Mouse (Mus musculus): ENCODE measurements at regions not wholly inside any gene's neighbourhood (a gene's known extent, or its start where the extent isn't known, plus 50 kb on each side); places are given as distances from the start of the nearest gene placed in this dataset.

DNA sequence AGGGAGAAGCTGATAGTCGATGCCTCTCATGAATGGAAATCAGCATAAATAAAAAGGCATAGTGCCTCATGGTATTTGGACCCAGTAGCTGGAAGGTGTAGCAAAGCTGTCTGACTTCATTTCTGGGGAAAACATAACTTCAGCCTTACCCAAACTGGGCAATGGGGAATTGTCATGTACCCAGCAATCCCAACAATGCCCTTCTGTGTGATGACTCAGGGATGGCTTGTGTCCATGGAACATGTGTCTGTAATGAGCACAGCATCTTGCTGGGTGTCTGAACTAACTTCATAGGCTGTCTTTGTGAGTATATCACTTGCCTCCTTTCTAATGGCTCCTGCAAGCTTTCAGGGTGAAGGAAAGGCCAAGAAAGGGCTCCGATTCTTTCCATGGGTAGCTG is 140.3 kb downstream of the Bod1 start:
- DNase-seq, result no peak

DNA sequence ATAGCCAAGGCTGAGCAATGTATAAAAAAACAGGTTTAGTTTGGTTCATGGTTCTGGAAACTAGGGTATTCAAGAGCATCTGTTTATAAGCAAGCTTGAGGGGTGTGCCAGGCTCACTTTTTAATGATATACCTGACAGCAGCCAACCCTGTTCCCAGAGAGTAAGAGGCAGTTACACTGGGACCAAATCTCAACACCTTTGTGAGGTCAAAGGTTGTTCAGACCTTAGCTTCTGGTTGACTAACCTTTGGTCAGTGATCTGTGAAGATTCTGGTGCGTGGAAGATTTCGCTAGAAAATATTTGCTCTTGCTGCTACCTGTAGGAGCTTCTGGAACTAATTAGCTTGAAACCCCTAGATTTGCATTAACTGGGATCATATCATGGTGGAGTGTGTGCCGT is 140.8 kb downstream of the Bod1 start:
- DNase-seq, result no peak

DNA sequence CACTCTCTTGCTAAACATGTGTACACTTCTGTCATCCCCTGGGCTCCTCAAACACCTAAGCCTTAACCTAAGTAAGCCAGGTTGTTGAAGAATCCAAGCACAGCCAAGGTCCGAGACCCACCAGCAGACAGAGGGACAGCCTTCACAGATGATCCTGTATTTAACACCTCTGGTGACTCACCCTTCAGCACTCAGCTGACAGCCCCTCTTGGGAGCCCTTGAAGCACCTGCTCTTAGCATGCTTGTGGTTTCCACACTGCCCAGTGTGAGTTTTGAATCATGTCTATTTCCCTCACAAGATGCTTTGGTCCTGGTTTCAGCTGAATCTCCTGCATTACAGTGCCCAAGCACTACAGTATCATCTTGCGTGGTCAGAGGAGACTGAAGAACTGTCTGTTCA is 142.0 kb downstream of the Bod1 start:
- no peak for DNase-seq

DNA sequence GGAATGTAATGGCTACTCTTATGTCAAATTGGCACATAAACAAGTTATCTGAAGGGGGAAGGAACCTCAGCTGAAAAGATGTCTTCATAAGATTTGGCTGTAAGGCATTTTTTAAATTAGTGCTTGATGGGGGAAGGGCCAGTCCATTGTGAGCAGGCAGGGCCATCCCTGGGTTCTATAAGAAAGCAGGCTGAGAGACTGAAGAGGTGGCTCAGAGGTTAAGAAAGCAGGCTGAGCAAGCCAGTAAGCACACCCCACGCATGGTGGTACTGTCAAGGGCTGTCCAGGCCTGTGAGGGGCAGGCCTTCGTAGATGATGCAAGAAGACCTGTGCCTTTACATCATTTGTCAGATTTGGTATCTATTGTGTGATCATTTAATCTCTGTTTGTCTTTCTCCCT is 147.0 kb downstream of the Bod1 start:
- no peak for DNase-seq

DNA sequence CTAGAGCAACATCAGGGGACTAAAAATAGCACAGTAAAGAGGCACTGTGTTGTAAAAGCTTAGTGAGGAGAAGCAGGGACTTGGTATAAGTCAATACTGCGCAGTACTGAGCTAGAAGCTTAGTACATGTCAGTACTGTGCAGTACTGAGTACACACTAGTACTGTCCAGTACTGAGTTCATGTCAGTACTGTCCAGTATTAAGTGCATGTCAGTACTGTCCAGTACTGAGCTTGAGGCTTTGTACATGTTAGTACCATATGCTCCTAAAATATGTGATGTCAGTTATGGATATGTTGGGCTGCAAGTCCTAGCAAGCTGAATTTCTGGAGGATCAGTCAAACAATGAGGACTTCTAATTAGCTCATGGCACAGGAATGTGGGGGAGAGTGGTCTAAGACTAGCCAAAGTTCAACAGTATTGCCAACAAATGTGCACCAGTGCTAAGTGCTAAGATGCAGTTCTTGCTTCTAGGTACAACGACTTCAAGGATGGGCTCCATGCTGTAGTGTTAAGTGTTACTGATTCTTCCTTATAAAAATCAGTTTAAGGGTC is 147.5 kb downstream of the Bod1 start:
- no peak for DNase-seq

DNA sequence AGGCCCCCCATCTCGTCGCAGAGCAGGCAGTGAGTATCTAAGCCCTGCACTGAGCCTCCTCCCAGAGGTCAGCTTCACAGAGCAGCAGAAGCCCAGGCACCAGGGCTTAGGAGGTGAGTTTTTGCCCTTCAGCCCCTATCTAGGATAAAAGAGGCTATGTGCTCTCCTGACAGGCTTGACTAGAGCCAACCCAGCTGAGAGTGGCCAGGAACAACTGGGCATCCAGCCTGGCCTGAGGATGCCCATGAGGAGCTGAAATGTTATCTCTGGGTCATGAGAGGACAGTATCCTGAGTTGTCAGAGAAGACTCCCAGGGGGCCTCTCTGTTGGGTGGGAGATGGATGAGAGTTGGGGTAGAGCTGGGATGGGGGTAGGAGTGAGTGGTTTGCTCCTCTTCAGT is 149.6 kb downstream of the Bod1 start:
- no peak for DNase-seq

DNA sequence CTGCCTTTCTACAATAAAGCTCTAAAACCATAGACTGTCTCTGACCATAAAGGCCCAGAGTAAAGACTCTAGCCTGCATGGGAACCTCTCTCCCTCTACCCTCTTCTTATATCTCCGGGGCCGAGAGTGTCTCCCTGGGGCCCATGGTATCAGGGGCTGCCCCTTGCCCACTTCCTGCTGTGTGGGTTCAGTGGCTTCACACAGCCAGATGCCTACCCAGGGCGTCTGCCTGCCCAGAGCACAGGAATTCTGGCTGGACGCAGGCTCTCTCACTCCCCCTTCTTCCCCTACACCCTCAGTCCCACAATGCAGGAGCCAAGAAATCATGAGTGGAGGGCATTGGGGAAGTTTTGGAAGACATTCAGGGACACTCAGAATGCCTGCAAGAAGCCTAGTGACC is 150.8 kb downstream of the Bod1 start:
- DNase-seq, result no peak

DNA sequence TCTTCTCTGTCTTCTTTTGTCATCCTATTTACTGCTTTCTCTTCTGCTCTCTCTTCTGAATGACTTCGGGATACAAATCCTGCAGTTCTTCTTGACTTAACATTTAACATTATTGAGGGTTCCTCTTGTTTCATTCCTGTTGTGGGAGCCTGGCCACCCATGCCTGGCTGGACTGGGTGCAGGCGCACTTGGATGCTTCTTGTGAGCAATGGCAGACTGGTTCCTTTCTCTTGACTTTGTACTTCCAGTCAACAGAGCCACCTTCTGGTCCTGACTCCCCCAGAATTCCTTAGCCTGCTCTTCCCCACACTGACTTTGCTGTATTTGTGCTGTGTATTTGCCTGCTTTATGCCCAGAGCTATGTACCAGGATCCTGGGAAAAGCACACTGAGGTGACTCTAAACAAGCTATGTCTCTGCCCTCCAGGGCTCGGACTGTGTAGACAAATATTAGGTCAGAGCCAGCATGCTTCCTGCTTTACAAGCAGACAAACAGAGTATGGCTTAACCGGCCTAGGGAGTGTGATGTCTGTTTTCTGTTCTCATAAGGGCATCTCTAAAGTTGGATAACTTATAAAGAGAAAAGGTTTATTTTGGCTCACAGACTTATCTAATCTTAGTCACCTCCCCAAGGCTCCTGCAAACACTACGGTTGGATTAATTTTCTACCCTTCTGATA is 133.5 kb upstream of the Stc2 start:
- DNase-seq, result no peak

DNA sequence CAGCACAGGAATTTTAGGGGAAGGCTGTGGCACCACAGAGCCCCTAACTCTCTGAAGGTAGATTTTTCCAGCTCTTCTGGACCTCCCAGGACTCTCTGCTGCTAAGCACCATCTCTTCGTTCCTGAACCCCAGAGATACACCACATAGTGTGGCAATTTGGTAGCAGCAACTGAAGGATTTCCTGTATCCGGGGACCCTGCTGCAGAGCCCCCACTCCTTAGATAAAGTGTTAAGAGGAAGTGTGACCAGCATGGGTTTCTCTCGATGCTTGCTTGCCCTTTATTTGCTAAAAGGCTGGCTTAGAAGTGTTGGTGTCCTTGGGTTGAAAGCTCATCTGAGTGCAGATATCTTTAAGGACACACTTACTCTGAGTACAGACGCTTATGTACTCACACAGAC is 115.6 kb upstream of the Stc2 start:
- DNase-seq, result no peak

DNA sequence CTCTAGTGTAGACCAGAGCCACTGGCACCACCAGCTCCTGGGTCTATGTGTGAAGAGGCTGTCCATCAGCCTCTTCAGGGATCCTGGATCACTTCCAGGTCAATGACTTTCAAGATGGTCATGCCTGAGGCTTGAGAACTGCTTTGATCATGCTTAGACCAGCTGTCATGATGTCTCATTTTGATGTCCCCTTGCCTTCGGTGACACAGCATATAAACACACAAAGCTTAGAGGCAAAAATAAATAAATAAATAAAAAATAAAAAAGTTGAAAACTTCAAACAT is 111.1 kb upstream of the Stc2 start:
- no peak for DNase-seq

DNA sequence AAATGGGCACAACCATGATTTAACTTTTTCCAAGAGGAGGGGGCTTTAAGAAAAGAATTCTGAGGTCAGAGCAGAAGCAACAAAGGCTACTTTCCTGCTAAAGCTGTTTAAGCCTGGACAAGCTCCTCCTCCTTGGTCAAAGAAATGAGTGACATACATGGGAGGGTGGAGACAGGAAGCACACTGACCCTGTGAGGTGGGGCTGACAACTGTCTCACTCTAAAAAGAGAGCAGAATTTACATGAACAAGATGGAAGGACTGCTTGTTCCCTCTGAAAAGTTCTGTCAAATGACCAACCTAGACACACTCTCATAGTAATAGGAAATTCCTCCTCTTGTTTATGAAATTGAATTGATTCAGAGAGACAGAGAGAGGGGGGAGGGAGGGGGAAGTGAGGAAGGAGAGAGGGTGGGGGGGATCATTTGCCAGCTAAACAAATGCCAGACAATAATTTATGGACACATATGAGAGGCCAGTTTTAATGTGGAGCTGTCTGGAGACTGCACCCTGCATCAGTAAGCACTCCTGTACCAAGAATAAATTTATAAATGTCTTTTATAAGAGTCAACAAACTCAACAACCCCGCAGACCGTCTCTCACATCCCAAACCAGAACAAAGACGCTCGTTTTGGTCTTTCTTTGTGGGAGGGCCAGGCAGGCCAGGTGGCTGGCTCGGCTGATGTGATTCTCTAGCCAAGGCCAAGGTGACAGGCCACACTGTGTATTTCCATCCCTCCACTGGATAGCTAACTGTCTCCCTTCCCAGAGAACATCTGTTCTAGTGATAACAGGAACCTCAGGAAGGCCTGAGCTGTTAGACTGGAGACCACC is 110.6 kb upstream of the Stc2 start:
- DNase-seq, result no peak

DNA sequence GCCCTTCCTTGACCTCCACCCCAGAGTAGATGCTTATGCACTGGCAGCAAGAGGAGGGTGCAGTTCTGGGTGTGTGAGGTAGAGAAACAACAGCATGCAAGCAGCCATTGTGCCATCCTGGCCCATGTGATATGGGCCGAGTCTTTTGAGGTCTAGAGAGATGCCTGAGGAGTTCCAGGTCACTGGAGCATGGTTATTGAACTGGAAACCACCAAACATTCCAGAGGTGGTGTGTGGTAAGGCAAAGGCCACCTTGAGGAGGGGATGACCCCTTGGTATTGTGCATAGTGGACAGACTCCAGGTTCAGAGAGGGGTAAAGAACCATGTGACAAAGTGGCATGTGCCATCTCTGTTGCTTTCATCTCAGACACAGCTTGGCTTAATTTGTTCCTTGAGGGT is 107.9 kb upstream of the Stc2 start:
- no peak for DNase-seq

DNA sequence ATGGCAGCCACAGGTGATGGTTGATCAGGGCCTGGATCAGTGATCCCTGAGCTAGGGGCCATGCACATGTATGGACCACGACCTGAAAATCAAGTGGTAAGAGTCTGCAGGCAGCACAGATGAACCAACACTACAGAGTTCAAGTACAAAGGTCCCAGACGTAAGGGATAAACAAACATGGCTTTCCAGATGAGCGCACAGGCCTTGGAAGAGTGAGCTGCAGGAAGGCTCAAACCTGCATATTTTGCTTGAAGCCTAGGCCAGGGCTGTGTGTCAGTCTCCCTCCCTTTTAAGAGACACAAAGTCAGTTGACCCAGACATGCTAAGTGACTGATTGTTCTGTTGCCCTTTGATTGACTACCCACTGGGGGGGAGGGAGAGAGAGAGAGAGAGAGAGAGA is 107.2 kb upstream of the Stc2 start:
- DNase-seq, result no peak

DNA sequence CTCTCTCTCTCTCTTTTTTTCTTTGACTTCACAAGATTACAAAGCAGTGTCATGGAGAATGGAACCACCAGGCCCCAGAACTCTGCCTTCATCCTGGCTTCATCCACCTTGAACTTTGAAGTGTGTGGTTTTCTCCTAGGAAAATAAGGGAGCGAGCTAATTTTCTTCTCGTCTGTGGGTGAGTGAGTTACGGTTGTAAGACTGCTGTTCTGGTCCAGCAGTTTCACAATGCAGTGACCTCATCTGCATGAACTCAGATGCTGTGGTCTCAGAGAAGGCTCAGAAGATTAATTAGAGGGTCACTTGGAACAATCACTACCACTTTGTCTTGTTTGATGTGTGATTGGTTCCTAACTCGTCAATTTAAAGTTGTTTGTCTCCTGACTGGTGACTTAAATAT is 103.1 kb upstream of the Stc2 start:
- no peak for DNase-seq

DNA sequence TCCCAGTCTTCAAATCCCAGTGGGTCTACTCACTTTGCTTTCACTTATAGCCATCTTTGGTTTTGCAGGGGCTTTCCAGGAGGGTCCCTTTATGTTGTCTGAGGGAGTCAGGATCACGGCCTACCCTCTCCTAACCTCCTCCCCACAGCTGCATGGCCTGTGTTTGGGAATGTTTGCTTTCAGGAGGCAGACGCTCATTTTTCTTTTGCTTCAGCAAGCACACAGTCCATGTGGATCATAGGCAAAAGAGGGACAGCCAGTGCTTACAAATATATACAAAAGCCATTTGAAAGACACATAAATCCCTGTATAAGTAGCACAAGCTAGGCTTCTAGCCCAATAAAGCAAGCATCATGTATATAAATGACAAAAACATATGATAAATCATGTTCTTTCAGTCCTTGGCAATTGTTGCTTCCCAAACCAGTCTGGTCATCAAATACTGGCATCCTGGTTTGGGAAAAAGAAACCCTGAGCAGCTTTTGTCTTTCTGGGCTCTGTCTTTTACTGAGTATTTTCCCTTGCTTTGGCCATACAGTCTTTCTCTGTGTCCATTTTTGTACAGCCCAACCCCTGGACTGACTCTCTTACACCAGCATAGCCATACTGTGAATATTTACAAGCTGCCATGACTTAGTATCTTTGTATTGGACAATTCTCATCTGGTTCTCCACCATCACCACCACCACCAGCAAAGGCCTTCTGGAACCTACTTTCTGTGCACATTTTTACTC is 101.0 kb upstream of the Stc2 start:
- DNase-seq, result no peak

DNA sequence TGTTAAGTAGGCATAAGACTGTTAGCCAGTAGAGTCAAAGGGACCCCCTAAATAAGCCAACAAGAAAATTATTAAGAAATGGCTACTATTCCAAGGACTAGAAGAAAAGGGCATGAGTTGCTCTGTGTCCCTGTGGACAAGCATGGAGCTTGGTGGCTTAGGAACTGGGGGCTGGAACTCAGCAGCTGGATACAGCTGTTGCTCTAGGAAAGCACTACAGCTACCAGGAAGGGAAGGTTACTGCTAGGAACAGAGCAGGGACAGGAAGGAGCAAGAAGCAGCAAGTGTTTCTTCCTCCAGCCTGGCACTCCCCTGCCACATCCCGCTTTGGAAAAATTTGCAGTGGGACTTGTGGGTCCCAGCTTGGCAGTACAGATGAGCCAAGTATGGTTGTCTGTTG is 95.0 kb upstream of the Stc2 start:
- no peak for DNase-seq

DNA sequence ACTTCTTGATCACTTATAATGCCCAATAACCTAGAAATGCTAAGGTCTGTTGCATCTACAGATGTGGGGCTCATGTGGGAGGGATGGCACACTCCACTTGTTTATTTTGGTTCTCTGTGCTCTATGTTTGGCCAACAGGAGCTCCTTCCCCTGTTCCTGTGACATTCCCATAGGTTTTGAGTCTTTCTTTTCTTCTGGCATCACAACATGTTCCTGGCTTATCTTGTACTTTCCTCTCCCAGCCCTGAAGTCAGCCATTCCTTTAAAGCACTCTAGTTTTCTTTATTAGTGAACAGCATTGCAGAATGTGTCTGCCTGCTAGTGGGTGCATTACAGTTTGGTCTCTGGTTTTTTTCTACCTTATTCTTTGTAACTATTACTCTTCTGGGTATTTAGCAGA is 92.6 kb upstream of the Stc2 start:
- DNase-seq, result no peak

DNA sequence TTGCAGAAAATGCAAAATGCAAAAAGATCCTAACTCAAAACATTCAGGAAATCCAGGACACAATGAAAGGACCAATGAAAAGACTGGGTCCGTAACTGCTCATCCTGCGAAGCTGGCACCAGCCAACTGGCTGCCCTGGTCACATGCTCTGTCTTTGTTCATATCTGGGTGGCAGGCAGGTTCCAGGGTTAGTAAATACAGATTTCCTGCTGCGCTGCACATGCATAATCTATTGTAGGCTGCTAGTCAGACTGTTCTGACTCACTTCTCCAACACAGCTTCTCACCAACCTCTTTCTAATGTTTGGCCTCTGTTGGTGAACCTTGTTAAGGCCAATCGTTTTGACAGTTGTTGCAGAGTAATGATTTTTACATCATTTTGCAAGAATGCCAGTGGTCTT is 92.0 kb upstream of the Stc2 start:
- no peak for DNase-seq

DNA sequence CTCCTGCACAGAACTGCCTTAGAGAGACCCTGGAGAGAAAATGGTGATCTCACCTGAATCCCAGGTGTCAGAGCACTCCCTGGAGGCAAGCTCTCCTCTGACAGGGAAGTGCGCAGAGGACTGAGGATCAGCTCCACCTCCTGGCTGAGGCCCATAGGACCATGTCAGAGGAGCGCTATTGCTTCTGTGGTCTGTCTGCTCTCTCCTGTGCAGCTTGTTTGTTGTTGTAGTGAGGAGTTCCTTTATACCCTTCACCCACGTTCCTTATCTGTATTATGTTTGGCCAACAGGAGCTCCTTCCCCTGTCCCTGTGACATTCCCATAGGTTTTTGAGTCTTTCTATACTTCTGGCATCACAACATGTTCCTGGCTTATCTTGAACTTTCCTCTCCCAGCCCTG is 91.5 kb upstream of the Stc2 start:
- DNase-seq, result no peak

DNA sequence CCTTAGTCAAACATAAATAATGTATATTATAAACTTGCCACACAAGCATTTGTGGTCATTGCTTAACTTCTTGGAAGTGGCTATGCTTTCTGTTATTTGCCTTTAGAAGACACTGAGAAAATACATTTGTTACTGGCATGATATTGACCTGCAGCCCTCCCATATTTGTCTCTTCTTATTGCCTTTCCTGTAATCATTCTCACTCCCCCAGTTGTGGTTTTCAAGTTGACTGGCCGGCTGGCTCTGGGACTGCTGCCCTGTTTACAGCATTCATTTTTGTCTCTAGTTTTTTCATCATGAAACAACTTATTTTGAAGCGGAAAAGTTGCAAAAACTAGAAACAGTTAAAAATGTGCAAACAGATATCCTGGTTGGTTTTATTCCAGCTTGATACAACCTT is 57.5 kb upstream of the Stc2 start:
- DNase-seq, result no peak

All from adrenal gland, postnatal 10 days (tissue).